Mouse (Mus musculus) brain, embryonic 14.5 days (tissue): Measurements from ENCODE around the gene Ptpn18. TPM values are rescaled to one million over a fixed set of nuclear protein-coding genes. Genes with fewer than 3 reads are reported as not detected.
A peak's percentile ranks its signal among the peaks of the same experiment; 100 is the strongest.
"Not testable (repeated sequence)": the region's sequence is repeated elsewhere in the genome, so short reads cannot be mapped to it uniquely, and the experiment has no call there.

Source experiments
- DNase-seq: peaks from one replicate; pipeline ENCODE4 v3.0.0-alpha.2; 2011; ENCODE audit warnings: low read depth
- CTCF ChIP-seq: fragments of 200-500 bp; IDR thresholded peaks from 2 replicates; pipeline ENCODE4 v1.5.1; 2012; ENCODE audit warnings: inconsistent platforms, mild to moderate bottlenecking, moderate library complexity, borderline replicate concordance; ENCODE audit not compliant: insufficient read depth, insufficient read length; ENCODE audit errors: extremely low read depth
- POLR2A ChIP-seq: fragments of 200-500 bp; IDR thresholded peaks from 2 replicates; pipeline ENCODE4 v1.6.1; 2012; ENCODE audit warnings: mild to moderate bottlenecking, inconsistent platforms, borderline replicate concordance; ENCODE audit not compliant: poor library complexity, insufficient read depth, insufficient read length, severe bottlenecking; ENCODE audit errors: extremely low read depth
- polyA plus RNA-seq: library from polyadenylated mRNA; depleted of rRNA; stranded (reverse); fragments of >200 nt; gene quantifications from 2 replicates; pipeline ENCODE4 v1.2.3, GENCODE M21; 2012; rRNA removed

Gene Ptpn18
- polyA plus RNA-seq = 12.3 and 12.6 TPM in 2 replicates

GRCm38 (mm10) chr1:34459284-34460060, at the start of gene Ptpn18:
Gene Ptpn18 (plus strand): TSS chr1:34459762.
- DNase-seq = peak; percentile 93
- TF ChIP-seq POLR2A (no peak), CTCF (no peak)

GRCm38 (mm10) chr1:34428466-34428865, 31.1 kb upstream of the Ptpn18 start:
- TF ChIP-seq CTCF (no peak), POLR2A (no peak)
- DNase-seq = no peak

DNA sequence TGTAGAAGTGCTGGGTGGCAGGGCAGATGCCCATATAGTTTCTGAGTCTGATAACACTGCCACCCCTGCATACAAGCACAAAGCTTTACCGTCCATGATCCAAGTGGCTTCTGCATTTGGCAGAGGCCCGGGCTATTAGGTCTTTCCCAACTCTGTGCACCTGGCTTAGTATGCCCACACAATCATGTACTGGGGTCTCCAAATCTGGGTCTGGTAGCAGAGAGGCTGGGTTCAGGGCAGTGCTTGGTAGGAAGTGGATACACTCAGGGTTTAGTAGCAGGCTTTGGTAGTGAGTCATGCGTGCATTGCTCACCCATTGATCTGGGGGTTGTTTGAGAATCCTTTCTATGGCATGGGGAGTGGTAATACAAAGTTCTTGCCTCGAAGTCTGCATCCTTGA, 30.3 kb upstream of the Ptpn18 start:
- no peak for DNase-seq
- TF ChIP-seq POLR2A (no peak), CTCF (no peak)

DNA sequence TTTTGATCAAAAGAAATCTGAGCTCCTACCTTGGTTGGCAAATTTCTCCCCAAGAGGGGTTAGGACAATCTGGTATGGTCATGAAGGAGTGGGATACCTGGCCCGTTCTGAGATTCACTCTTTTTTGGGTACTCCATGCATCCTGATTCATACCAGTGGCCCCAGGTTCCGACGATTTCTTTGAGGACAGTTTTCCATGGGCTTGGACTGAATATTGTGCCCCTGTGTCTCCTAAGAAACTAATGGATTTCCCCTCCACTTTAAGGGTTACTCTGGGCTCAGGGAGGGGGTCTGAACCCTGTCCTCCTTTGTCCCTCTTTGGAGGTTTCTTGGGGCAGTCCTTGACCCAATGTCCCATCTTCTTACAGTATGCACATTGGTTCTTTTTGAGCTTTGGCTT, 28.6 kb upstream of the Ptpn18 start:
- no peak for DNase-seq
- no peak for TF ChIP-seq CTCF
- TF ChIP-seq POLR2A = no peak

DNA sequence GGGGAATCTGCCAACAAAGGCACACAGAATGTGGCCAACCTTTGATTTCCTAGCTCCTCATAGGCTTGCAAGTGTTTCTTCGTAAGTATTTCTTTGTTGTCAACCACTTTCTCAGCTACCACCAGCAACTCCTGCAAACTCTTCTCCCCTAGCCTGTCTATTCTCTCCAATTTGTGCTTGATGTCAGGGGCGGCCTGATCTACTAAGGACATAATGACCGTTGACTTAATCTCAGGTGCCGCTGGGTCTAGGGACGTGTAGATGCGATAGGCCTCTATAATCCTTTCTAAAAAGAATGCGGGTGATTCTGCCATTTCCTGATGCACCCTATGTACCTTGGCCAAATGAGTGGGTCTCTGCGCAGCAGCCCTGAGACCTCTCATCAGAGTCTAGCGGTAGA, 28.1 kb upstream of the Ptpn18 start:
- TF ChIP-seq POLR2A (no peak), CTCF (no peak)
- DNase-seq = no peak

DNA sequence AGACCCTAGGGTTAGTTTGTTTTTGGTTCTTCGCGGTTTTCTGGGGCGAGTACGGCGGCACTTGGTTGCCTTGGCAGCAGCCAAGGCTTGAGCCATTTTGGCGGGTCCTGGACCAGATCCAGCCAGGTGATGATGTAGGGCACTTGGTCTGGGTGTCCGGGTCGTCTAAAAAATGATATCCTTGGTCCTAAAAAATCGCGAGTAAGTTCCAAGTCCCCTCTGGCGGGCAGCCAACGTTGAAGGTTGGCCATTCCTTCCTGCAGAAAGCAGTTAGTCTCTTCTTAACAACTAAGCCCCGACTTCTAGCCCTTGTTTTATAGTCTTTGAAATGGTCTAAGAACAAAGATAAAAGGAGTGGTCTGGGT, 27.2 kb upstream of the Ptpn18 start:
- no peak for DNase-seq
- no peak for TF ChIP-seq POLR2A
- no peak for TF ChIP-seq CTCF

GRCm38 (mm10) chr1:34432776-34433481, 26.6 kb upstream of the Ptpn18 start:
- TF ChIP-seq CTCF (no peak), POLR2A (peak; percentile 11; the same call in 1 of the 2 replicates)

DNA sequence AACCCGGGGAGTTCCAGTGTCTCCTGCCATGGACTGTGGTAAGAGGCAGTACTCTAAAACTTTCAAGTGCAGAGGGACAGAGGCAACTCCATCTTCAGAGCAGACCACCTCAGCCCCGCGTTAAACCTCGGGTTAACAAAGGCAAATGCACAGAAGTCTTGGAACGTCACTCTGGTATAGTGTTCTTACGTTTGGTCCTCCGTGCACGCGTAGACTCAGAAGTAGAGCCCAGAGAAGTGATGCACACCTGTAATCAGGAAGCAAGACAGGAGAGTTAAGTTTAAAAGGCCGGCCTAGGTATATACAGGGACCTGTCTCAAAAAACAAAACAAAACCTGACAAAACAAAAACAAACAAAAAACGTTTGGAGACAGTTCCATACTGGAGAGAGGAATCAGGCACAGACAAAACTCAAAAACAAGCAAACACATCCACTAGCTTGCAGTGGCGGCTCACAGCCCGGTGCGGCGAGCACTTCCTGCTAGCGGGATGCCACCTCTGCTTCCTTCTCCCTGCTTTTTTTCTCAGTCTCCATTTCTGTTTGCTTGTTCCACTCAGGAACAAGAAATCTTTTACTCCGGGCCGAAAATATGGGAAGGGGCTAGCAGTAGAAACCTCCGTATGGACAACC, 25.6 kb upstream of the Ptpn18 start:
- TF ChIP-seq POLR2A (no peak), CTCF (no peak)
- peak; percentile 73 for DNase-seq

More at GRCm38 (mm10) chr1:34432776-34433481, 26.6 kb upstream of the Ptpn18 start:
- peak; percentile 80 for DNase-seq

GRCm38 (mm10) chr1:34434660-34435160, 24.9 kb upstream of the Ptpn18 start:
- peak; percentile 96 for DNase-seq
- TF ChIP-seq CTCF (no peak), POLR2A (no peak)

DNA sequence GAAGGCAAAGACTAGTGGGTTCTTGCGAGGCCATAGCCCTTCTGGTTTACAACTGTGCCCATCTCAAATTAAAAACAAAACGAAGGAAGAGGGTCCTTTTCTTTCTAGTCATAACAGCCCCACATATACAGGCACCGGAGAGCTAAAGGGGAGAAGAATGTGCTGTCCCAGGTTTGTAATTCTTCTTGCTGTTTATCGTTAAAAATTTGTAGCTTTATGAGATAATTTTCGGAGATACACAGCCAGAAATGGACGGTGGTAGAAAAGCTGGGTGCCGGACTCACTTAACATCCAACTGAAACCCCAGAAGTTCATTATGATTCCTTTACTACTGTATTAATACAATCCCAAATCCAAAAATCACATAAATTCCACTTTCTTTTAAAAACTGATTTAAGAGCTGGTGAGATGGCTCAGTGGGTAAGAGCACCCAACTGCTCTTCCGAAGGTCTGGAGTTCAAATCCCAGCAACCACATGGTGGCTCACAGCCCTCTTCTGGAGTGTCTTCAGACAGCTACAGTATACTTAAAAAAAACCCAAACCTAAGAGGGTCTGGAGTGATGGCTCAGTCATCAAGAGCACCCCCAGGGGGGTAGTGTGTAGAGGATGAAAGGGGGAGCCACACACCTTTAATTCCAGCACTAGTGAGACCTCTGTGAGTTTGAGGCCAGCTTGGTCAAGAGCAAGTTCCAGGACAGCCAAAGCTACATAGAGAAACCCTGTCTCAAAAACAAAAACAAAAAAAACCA, 24.0 kb upstream of the Ptpn18 start:
- TF ChIP-seq CTCF (no peak), POLR2A (no peak)

GRCm38 (mm10) chr1:34436374-34436773, 23.2 kb upstream of the Ptpn18 start:
- DNase-seq = no peak
- TF ChIP-seq POLR2A (no peak), CTCF (no peak)

More for the DNA sequence above, 24.0 kb upstream of the Ptpn18 start:
- peak; percentile 40 for DNase-seq

GRCm38 (mm10) chr1:34437366-34437765, 22.2 kb upstream of the Ptpn18 start:
- DNase-seq = not testable (repeated sequence)
